In the genomic region with DNA sequence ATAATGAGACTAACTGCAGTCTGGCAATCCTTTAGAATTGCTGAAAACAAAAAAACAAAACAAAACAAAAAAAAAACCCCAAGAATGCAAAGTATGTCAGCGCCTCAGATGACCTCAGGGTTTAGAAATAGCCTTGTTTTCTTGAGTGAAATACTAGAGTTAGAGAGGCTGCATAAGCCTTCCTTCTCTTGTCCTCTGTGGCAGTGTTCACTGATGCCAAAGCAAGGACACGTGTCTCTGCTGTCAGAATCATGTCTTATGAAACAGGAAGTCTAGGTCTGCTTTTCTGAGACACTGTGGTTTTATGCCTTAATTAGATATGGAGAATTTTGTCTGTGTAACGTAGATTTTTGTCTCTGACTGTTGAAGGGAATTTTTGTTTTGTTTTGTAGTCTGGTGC, we compare ENCODE assay signal across 9 mouse cellular contexts.
DNase-seq lines count a peak whose midpoint lies in the region; ATAC-seq and TF ChIP-seq lines count a peak whose summit lies in the region.
"Had no signal": no experiment of that assay in that cellular context is flagged by ENCODE, and none has a peak within 500 bp of the region (broad histone marks: within the 10 kb centered on the region; RNA-seq: fewer than 3 reads in every experiment).

No protein-coding gene starts in this region.

- H3K36me3 ChIP-seq in heart, adult 2 months (ENCODE audit: control insufficient read depth, insufficient read depth, low read length) = peaks cover 9% of the 10 kb centered on the region
- H3K36me3 ChIP-seq in heart, embryonic 11.5 days (ENCODE audit: control insufficient read depth, insufficient read depth, low read length) = no peaks in the 10 kb centered on the region

- no peaks in the 10 kb centered on the region; the same call in none of the 2 replicates for H3K4me1 ChIP-seq in heart, adult 2 months (ENCODE audit: control insufficient read depth, insufficient read depth, low read length)
- peaks cover 12% of the 10 kb centered on the region for H3K4me1 ChIP-seq in heart, embryonic 11.5 days (ENCODE audit: control insufficient read depth, insufficient read depth, low read length)

- TF ChIP-seq CTCF in heart, adult 2 months (IDR thresholded peaks at IDR 0.05) = no peak

- TF ChIP-seq POLR2A in heart, adult 2 months (IDR thresholded peaks at IDR 0.05; ENCODE audit: insufficient read depth, low read depth, low read length) = no peak

- no peak overlapping the region for H3K4me2 ChIP-seq in heart, embryonic 11.5 days

- no peaks in the 10 kb centered on the region for H3K27me3 ChIP-seq in heart, adult 2 months (ENCODE audit: control insufficient read depth, insufficient read depth, low read length)
- no peaks in the 10 kb centered on the region for H3K27me3 ChIP-seq in heart, embryonic 11.5 days (ENCODE audit: control insufficient read depth, insufficient read depth, low read length)

- peak in 1 of 2 experiments; percentile 38 for DNase-seq in heart, adult 2 months
- peak; percentile 31 to 47 for DNase-seq in B cell, adult 2 months
- DNase-seq in lung, postnatal 10 days = peak; percentile 58
- no peak for DNase-seq in right cerebral cortex, postnatal 25 days
- no peak for DNase-seq in cerebellum, postnatal 36 days
- DNase-seq: gastrocnemius, postnatal 14 days had no signal

- peak overlapping the region; percentile 45 for H3K27ac ChIP-seq in heart, adult 2 months
- no peak overlapping the region for H3K27ac ChIP-seq in heart, embryonic 11.5 days (ENCODE audit: low read depth, low read length)

- no peaks in the 10 kb centered on the region for H3K79me2 ChIP-seq in heart, adult 2 months (replicated peaks; ENCODE audit: control insufficient read depth, insufficient read depth, low read length)

- intact Hi-C loops in heart, adult 2 months (cut with DNase I) = no loop called here

- ATAC-seq in heart, embryonic 11.5 days (replicated peaks; ENCODE audit: insufficient number of reproducible peaks, low FRiP score, low TSS enrichment) = no peak
- peak; percentile 93 for ATAC-seq in activated CD4-positive, CD25-positive, alpha-beta regulatory T cell, adult 4 months
- no peak for ATAC-seq in erythroblast, adult 5-6 weeks (replicated peaks; ENCODE audit: low FRiP score, poor library complexity, severe bottlenecking)

- H3K9me3 ChIP-seq in heart, embryonic 11.5 days (replicated peaks; ENCODE audit: control insufficient read depth, low read length) = no peaks in the 10 kb centered on the region

- 27% methylated on average over 3 of the region's 3 CpGs for WGBS in heart, adult 2 months
- 38% methylated on average over 3 of the region's 3 CpGs for WGBS in heart, embryonic 11.5 days (ENCODE audit: insufficient replicate concordance)

- no peak overlapping the region for H3K4me3 ChIP-seq in heart, adult 2 months
- no peak overlapping the region for H3K4me3 ChIP-seq in heart, embryonic 11.5 days (ENCODE audit: low read depth, low read length)

- H3K9ac ChIP-seq in heart, adult 2 months (ENCODE audit: low read depth, low read length) = no peak overlapping the region
- no peak overlapping the region for H3K9ac ChIP-seq in heart, embryonic 11.5 days (ENCODE audit: low read depth, low read length)

- TF ChIP-seq EP300 in heart, adult 2 months (IDR thresholded peaks at IDR 0.05; ENCODE audit: insufficient read depth, low read depth, low read length) = no peak

Comparison
In these comparisons a context has a peak if more than half of its experiments do, and no peak if none do; other contexts are left out.
1. DNase-seq: peak in B cell, adult 2 months (2 of 2) and lung, postnatal 10 days (single experiment); none in right cerebral cortex, postnatal 25 days (single experiment) and cerebellum, postnatal 36 days (0 of 2).